Mouse (Mus musculus) myocyte (in vitro differentiated cells): ENCODE data around the gene Lama2.

Source experiments
- E2F4 ChIP-seq: IDR thresholded peaks from one replicate; pipeline ENCODE4 v1.6.1; 2011; ENCODE audit warnings: mild to moderate bottlenecking, control low read depth, moderate library complexity; ENCODE audit not compliant: insufficient read depth
- MAX ChIP-seq: IDR thresholded peaks from one replicate; pipeline ENCODE4 v1.6.1; 2011; ENCODE audit warnings: low read depth, mild to moderate bottlenecking, control low read depth
- MYOG ChIP-seq, 3 experiments: IDR thresholded peaks; one replicate each; pipeline ENCODE4 v1.6.1; 2011; ENCODE audit warnings: control low read depth in 2 of 3, low read depth in 2 of 3, mild to moderate bottlenecking in 2 of 3; ENCODE audit not compliant: insufficient read length in 2 of 3, control insufficient read depth in 1 of 3, insufficient read depth in 1 of 3
- POLR2A ChIP-seq: IDR thresholded peaks from one replicate; pipeline ENCODE4 v1.6.1; 2011; ENCODE audit warnings: low read depth, mild to moderate bottlenecking, control low read depth, moderate library complexity; ENCODE audit not compliant: insufficient read length
- POLR2AphosphoS2 ChIP-seq: IDR thresholded peaks from one replicate; pipeline ENCODE4 v1.6.1; 2011; ENCODE audit warnings: low read depth, control low read depth; ENCODE audit not compliant: insufficient read length
- TCF12 ChIP-seq: IDR thresholded peaks from one replicate; pipeline ENCODE4 v1.6.1; 2011; ENCODE audit warnings: mild to moderate bottlenecking, control low read depth; ENCODE audit not compliant: poor library complexity, insufficient read depth, severe bottlenecking

GRCm38 (mm10) chr10:27164738-27165137, 454.8 kb downstream of the Lama2 start:
- TF ChIP-seq POLR2AphosphoS2 (no peak), TCF12 (no peak), POLR2A (no peak), MAX (no peak), E2F4 (no peak), MYOG (IDR thresholded peaks at IDR 0.05; ENCODE audit: control insufficient read depth in 1 of 3, insufficient read depth in 1 of 3, insufficient read length in 2 of 3, low read depth in 2 of 3) (no peak)
